Mouse (Mus musculus): ENCODE measurements around the gene Tent4b.
A peak's percentile ranks its signal among the peaks of the same experiment; 100 is the strongest.

Tent4b gene

GRCm38 (mm10) chr8:88301589-88302437, 102.8 kb downstream of the Tent4b start:
- peak in 1 of 2 experiments; percentile 71 for DNase-seq (ENCODE audit: low spot score in 2 of 2)

- DNase-seq (ENCODE audit: low spot score in 2 of 2): no peak
These were observed 106.8 kb downstream of the Tent4b start for GRCm38 (mm10) chr8:88305814-88306213.

GRCm38 (mm10) chr8:88306511-88306910, 107.5 kb downstream of the Tent4b start:
- DNase-seq (ENCODE audit: low spot score in 2 of 2): no peak

GRCm38 (mm10) chr8:88307736-88308135, 108.7 kb downstream of the Tent4b start:
- DNase-seq (ENCODE audit: low spot score in 2 of 2): no peak
